Mouse (Mus musculus) intestine, embryonic 15.5 days (tissue): Measurements from ENCODE around the gene Prm2. TPM values are rescaled to one million over a fixed set of nuclear protein-coding genes. Genes with fewer than 3 reads are reported as not detected.

ENCODE experiments used
- polyA plus RNA-seq: library from polyadenylated mRNA; unstranded; fragments of >200 nt; fragmentation: Nextera tagmentation; extraction: Ambion mirVana; gene quantifications from 2 replicates; pipeline ENCODE4 v1.2.1, GENCODE M21; 2015

Prm2 gene
- polyA plus RNA-seq, 1 experiment from 2014 or later: not detected

Other genes with a start within 250 kb of the Prm2 start
- gene Socs1, start 10.6 kb downstream of the Prm2 start, polyA plus RNA-seq: 5.7 and 6.9 TPM in 2 replicates
- not detected in 2 replicates for gene Tnp2, start 7.5 kb downstream of the Prm2 start, polyA plus RNA-seq
- gene Prm3, start 5.2 kb downstream of the Prm2 start, polyA plus RNA-seq: not detected in 2 replicates
- not detected in 2 replicates for gene Prm1, start 9.7 kb upstream of the Prm2 start, polyA plus RNA-seq
- not detected in 2 replicates for gene Gm11172, start 16.8 kb upstream of the Prm2 start, polyA plus RNA-seq
- 2.8 and 4.1 TPM in 2 replicates for gene Rmi2, start 38.9 kb upstream of the Prm2 start, polyA plus RNA-seq